Mouse (Mus musculus): Measurements from ENCODE around the gene Dbt.

DNA sequence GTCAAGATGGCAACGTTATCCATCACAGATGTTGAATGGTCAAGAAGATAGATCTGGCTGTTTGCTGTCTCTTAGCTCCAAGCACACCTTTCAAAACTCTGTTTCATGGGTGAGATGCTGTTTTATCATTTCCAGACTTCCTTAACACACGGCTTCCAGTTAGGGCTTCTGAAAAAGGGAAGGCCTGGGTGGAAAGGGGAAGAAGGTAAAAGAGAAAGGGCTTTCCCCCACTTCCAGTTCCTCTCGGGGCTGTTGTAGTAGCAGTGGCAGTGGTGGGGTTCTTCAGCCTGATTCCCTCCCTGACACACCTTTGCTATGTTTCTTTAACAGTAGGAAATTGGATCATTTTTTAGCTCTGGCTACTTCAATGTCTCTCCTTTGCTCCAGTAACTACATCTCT, 30.1 kb upstream of the Dbt start:
- TF ChIP-seq CTCF (IDR thresholded peaks at IDR 0.05; ENCODE audit: low read depth) (no peak), EP300 (IDR thresholded peaks at IDR 0.05; ENCODE audit: low read depth) (no peak)

Data from liver, embryonic 14.5 days (tissue).